Mouse (Mus musculus) kidney, adult 9 months (tissue): ENCODE measurements at regions not wholly inside any gene's neighbourhood (a gene's known extent, or its start where the extent isn't known, plus 50 kb on each side); places are given as distances from the start of the nearest gene placed in this dataset.

ENCODE experiments used
- DNase-seq: peaks from one replicate; pipeline ENCODE4 v3.0.0; 2022

DNA sequence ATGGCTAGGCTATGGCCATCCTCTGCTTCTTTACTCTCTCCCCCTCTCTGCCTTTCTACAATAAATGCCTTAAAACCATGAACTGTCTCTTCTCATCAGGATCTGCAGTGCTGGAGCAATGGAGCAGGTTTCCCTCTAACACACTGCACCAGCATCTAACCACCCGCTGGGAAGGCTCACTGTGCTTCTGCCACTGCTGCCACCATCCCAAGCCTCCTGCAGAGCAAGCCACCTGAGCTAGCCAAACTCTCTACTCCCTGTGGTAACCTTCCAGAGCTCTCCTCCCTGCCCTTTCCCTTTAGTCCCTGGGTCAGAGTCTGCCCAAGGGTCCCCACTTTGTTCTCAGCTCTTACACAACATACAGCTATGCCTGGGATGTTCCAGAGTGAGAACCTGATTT lies 107.3 kb upstream of the 4933402E13Rik start:
- DNase-seq = no peak

- DNase-seq = peak; percentile 3
Observed at GRCm38 (mm10) chrX:62180089-62180488, 103.2 kb upstream of the 4933402E13Rik start.
